Mouse (Mus musculus): ENCODE data around the gene Lrrc3.
"Not testable (repeated sequence)": the region's sequence is repeated elsewhere in the genome, so short reads cannot be mapped to it uniquely, and the experiment has no call there.

Gene Lrrc3

DNA sequence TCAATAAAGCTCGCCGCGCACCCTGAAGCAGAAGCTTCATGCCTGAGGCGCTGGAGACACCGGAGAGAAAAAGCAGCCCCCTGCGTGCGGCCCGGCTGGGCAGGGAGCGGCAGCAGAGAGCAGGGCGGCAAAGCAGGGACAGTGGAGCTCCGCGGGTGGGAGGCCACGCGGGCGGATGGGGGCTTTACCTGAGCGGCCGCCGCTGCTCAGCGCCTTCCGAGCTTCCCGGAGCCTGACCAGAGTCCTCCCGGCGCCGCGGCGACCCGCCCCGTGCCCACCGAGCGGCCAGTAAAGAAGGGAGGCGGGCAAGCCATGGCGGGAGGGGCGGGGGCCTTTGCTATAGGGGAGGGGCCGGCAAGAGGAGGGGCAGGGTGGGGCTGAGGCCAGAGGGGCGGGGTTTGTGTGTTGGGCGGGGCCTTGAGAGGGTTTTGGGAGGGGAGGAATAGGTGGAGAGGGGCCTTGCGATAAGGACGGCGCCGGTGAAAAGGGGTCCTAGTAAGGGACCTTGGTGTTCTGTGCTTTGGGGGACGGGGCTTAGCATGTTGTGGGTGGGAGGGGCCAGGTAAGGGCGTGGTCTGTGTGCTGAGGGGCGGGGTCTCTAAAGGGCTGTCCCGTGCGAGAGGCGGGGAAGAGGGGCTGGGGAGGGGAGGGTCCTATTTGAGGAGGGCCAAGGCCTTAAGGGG is at the start of gene Lrrc3:
TSS of gene Lrrc3 (minus strand) at position 326 of the 683 bp plus-strand sequence.
- peak; percentile 32 for DNase-seq

DNA sequence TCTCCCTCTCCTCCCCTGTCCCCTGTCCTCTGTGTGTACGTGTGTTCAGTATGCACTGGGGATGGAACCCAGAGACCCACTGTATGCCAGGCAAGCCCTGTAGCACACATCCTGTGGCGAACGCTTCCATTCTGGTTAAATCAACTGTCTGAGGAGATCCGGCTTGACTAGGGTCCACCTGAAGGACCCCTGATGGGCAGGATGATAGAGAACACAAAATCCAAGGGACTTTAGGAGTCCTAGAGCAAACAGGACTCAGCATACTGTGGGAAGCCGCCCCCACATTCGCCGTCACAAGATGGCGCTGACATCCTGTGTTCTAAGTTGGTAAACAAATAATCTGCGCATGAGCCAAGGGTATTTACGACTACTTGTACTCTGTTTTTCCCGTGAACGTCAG is 48.1 kb upstream of the Lrrc3 start:
- not testable (repeated sequence) for DNase-seq

DNA sequence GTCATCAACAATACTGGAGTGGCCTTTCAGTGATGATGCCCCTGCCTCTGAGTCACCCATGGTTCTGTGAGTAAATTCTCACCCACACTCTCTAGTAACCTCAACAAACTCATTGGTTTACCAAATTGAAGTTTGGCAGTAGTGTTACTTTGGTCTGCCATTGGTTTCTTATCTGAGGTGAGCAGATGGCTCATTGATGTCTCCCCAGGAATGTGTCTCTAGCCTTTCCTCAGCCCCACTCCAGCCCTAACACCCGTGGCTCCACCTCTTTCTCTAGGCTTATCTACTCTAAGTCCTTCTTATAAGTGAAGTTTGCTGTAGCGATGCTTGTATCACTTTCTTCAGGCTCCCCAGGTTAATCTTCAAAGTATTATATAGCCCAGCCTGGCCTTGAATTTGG is 37.3 kb upstream of the Lrrc3 start:
- DNase-seq = no peak

DNA sequence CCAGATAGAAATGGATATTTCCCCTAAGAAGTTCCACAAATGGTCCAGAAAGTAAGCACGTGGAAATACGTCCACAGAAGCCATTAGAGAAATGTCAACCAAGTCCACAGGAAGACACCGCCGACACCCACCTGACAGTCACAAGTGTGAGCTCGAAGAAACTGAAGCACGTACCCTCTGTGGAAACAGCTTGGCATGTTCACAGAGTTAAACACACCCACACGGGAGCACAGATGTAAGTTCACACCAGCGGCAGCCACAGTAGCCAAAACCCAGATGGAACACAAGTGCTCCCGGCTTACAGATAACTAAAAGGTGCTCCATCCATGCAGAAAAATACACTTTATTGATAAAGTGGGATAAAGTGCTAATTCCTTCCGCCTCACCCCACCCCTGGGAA is 25.0 kb upstream of the Lrrc3 start:
- DNase-seq = no peak

DNA sequence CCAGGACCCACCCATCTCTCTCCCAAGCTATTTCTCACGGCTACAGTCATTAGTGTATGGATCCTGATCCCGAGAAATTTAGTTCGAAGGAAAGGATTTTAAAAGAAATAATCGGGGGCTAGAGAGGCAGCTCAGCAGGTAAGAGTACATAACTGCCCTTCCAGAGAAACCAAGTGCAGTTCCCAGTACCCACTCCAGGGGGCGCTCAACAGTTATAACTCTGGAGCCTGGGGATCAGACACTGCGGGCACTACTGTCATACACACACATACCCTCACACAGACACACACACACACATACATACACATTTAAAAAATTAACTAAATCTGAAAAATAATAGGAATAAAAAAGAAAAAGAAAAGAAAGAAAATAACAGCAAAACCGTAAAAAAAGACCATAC is 23.8 kb upstream of the Lrrc3 start:
- peak; percentile 29 for DNase-seq

DNA sequence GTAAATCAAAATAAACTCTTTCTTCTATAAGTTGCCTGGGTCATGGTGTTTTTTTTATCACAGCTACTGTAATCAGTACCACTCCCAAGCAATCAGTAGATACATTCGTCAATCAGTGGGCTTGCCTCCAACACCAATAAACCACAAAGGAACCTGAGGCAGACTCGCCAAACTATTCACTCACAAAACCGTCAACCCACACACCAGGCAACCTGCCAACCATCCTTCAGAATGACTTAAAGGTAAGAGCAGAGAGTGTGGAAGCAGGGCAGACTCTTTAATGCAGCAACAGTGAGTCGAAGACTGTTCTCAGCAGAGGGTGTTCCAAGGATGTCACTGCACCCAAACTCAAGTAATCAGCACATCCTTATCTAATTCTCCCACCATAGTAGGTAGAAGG is 20.3 kb upstream of the Lrrc3 start:
- no peak for DNase-seq

DNA sequence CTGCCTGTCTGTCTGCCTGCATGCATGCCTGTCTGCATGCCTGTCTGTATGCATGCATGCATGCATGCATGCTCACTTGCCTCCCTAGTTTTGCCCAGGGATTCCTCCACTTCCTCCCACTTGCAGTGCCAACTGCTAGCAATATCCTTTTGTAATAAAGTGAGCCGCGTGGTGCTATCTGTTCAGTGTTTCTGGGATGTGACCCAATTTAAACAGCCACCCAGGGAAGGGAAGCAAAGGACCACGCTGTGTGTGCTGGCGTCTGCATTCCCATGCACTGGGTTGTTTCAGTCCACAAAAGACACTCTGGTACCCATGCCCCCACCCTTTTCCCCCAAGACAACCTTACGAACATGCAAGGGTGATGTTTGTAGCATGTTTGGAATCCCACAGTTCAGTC is 18.7 kb upstream of the Lrrc3 start:
- no peak for DNase-seq

DNA sequence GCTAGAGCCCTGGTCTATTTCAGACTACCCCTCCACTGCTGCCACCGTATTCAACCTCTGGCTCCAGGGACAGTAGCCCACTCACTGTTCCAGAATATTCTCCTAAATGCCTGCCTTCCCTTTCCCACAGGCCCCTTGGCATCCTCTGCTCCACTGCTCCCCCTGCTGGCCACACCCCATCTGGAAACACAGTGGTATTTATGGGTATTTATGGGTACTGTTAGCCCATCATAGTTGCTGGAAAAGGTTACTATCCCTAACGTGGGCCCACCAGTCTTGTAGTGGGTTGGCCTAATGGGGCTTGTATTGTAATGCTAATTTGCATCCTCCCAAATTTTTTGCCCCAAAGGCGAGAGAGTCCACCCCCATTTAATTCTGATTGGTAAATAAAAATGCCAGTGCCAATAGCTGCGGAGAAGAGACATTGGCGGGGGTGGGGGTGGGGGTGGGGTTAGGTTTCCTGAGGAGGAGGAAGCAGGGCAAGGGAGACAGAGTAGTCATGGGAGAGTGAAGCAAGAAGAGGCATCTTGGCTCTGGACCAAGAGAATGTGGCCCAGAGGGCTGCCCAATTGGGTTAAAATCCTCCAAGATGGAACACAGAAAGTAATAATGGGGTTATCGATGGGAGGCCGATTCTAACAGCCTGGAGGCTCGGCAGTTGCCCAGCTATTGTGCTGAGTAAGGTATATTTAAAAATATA is 14.4 kb upstream of the Lrrc3 start:
- DNase-seq = peak; percentile 26

DNA sequence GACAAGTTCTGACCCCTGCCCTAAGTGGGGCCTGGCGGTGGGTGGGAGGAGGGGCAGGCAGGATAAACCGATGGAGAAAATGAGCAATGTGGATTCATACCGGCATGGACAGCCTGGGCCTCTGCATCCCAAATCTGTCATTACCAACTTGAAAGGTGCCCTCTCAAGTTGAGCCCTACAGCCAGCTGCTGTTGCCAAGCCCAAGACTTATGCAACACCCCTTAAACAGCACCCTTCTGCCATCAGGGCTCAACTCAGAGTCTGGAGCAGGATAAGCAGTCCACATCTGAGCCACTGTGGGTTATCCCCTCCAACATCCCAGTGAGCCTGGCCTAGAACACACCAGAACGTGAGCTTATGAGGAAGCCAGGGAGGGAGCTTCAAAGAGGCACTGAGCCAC is 11.0 kb upstream of the Lrrc3 start:
- DNase-seq = no peak

DNA sequence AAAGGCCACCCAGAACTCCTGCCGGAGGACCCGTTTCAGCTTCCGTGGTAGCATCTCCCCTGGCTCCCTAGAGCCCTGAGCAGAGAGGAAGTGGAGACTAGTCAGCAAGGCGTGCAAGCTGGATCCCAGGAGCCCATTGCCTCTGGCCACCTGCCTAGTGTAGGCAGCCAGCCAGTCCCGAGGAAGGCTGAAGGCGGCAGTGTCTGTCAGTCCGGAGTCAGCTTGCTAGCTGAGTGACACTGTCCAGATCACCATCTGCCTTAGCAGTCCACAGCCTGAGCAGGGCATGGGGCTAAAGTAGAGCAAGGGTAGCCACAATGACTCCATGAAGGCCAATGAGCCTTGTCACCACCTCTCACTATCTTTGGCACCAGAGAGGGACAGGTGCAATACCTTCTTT is 10.3 kb upstream of the Lrrc3 start:
- DNase-seq = no peak

DNA sequence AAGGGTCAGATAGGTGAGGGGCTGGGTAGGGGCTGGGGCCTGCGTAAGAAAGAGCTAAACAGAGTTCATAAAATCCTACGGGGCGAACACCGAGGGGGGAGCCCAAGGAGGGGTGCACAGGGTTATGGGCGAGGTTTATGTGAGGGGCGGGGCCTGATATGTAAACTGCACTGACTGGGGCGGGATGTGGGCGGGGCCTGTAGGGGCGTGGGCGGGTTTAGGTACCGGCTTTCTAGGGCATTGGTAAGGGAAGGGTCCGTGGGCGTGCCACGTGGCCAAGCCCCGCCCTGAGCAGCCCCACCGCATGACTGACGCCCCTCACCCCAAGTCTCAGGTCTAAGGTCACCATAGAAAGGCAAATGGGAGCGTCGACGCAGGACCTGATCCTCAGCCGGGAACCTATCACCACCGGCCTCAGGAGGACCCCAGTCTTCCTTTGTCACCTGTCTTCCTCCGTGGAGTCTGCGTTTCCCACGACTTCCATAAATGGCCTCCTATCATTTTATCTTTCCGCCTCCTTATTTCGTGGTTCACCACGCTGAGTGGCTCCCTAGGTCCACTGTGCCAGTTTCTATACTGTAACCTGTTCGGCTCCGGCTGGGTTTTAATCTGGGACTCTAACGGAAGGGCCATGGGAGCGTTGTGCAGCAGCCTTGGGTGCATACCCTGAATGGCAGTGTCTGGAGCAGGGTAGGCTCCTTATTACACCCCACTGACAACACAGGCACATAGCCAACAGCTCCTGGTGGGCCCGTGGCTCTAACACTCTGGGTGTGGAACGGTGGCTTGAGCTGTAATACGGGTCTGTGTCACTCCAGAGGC is 769 bp upstream of the Lrrc3 start:
- peak; percentile 50 for DNase-seq

DNA sequence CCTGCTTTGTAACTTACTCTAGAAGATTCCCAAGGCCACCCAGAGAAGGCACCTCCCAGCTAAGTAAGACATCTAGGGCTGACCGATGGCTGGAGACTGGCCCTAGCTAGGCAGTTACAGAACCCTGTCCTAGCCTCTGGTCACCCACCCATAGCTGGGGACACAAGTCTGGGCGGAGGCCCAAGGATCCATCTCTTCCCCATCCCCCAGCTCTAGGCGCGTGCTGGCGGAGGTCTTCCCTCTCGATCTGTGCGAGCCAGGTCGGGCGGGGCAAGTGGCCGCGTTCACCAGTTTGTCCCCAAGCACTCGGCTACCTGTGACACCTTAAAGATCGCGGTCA is 495 bp downstream of the Lrrc3 start:
- DNase-seq = peak; percentile 32

DNA sequence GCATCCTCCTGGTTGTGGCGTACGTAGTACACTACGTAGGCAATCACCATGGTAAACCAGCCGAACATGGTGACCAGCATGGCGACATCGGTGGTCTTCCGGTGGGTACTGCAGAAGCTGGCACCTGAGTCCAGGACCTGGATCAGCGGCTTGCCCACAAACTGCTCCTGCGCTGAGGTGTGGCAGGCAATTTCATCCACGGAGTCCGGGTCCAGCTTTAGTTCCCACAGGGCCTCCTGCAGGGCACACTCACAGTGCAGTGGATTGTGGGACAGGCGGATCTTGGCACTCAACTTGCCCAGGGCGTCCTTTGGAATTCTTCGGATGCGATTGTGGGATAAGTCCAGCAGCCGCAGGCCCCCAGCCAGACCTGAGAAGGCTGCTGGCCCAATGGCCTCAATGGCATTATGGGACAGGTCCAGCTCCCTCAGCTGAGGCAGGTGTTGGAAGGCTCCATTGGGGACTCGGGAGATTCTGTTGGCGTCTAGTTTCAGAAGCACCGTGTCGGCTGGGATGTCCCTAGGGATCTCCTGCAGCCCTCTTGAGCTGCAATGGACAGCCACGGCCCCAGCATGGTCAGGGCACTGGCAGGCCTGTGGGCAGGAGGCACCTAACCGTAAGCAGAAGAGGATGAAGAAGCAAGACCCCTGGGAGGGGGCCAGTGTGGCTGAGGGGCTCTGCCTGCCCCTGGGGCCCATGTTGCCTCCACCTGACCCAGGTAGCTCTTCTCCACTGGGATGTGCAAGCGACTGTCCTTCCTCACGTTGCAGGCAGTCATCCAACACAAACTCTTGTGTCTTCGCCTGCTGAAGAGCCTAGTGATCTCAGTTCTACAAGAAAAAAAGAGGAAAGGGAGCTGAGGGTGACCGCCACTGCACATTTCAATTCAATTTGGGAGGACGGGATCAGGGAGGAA is 1.2 kb downstream of the Lrrc3 start:
- DNase-seq = peak; percentile 22

DNA sequence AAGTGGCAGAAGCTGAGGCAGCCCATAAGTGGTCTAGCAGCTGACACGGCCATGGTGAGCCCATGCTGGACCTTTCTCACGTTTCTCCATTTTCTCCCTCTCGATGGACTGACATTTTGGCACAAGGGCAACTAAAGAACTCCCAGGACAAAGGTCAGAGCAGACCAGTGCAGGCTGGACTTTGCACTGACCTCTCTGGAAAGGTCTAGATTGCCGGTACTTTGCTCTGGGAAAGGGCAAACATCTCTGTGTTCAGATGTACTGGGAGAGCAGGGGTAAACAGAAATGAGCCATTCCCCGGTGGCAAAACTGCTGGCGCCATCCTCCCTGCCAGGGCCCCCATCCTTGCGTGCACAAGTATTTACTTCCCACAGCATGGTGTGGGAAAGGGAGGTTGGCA is 2.2 kb downstream of the Lrrc3 start:
- no peak for DNase-seq

DNA sequence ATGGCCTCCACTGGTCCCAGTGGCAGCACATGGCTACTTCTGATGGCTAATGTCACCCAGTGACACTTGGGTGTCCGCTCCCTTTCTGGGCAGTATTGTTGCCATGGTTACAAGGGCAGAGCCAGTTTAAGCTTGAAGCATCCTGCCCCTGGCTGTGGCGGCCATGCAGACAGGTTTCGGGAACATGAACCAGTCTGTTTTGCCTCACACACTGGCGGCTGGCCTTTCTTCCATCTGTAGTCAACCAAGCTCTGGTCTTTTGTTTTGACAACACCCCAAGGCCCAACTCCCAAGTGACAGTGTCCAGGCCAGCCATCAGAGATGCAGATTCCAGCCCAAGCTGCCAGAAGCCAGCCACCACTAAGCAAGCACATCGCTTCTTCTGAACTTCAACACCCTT is 6.8 kb downstream of the Lrrc3 start:
- no peak for DNase-seq

DNA sequence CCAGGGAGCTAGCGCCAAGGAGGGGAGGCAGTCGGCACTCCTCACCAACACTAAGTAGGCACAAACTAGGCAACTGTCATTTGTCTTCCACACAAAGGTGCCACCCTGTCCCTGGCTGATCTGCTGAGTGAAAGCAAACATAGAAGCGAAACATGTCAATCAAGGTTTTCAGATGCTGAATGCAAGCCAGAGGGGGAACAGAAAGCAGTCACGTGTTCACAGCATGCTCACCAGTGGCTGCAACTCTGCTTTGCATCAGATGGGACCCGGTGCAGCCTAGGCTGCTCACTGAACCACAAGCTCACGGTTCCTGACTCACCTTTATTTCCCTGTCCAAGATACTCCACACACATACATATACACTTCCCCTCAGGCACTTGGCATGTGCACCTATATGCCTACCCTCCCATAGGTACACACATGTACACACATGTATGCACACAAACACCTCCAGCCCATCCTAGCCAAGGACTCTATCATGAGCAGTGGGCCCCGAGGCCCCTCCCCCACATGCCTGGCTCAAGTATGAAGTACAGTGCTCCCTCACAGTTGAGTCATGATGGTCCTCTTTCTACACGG is 11.3 kb downstream of the Lrrc3 start:
- DNase-seq = no peak

DNA sequence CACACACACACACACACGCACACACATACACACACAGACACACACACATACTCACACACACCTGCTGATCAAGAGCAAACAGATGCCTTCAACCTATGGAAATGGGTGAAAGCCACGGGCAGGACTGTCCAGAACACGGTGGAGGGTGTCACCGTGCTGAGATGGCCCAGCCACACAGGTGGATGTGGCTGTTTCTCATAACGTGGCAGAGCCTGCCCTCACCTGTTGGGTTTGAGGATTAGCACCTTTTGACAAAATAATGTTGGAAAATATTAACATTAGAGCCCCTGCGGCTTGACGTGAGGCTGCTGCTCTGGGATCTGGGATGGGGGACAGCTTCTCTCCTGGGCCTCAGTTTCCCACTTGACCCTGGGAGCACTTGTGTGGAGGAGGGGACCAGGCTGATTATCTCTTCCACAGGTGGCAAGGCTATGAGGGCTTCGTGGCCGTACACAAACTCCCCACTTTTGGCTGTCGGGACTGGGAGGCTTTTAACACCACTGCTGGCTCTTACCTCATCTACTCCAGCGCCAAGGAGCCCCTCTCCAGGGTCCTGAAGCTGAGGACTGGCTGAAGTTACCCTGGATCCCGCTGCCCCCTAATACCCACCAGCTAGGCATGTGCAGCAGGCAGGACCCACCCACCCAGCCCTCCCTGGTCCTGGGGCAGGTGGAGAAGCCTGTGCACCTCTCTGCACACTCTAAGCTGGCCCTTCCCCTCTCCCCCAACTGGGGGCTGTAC is 16.2 kb downstream of the Lrrc3 start:
- no peak for DNase-seq

DNA sequence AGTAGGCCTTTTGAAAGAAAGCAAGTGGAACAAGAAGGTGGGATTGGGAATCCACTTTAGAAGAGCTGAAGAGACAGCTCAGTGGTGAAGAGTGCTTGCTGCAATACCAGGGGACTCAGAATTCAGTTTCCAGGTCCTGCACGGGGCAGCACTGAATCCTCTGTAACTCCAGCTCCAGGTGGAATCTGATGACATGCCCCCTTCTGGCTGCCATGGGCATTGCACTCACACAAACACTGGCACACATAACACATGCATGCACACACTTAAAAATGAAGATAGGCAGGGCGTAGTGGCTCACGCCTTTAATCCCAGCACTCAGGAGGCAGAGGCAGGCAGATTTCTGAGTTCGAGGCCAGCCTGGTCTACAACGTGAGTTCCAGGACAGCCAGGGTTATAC is 19.8 kb downstream of the Lrrc3 start:
- no peak for DNase-seq

DNA sequence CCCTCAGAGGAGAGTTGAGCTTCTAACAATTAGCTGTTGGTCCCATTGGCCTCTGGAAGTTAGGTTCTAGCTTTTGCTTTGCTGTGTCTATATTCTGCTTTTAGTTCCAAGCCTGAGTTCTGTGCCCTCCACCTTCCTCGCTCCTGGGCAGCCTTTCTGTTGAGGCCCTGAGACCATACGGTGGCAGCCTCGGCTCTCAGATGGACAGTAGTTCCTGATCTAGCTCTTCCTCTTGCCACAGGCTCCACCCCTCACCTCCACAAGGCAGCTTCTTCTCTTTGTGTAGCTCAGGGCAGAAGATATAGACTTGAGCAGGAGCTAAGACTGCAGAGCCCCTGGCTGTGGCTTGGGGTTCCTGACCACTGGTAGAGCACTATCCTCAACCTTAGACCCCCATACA is 22.0 kb downstream of the Lrrc3 start:
- DNase-seq = no peak

DNA sequence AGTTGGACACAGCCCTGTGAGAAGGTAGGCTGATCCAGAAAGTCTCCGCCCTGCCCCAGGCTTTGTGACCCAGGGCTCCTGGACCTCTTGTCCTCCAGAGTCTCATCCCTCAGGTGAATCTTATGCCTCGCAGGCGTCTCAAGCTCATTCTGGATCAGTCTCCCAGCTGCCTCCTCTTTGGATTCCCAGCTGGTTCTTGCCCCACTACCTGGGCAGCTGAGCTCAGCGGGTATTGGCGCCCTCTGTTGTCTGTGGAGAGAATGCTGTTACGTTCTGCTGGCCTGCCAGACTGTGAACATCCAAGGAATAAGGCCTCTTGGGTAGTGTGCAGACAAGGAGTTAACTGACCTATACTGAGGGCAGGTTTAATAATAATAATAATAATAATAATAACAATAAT is 23.4 kb downstream of the Lrrc3 start:
- no peak for DNase-seq

DNA sequence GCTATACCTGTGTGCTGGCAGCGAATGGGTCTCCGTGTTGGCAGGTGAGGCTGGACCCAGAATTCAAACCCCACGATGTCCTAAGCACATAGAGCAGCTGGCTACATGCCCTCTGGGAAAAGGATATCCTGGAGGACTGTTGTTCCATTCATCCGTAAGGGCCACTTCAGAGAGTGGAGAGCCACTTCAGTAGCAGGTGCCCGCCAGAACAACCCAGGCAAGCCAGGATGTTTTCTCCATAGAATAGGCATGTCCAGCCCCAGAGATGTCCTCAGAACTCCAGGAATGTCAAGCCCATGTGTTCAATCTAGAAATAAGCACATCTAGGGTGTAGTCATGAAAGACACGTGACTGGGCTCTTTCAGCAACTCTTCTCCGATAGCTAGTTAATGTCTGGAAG is 32.7 kb downstream of the Lrrc3 start:
- no peak for DNase-seq

DNA sequence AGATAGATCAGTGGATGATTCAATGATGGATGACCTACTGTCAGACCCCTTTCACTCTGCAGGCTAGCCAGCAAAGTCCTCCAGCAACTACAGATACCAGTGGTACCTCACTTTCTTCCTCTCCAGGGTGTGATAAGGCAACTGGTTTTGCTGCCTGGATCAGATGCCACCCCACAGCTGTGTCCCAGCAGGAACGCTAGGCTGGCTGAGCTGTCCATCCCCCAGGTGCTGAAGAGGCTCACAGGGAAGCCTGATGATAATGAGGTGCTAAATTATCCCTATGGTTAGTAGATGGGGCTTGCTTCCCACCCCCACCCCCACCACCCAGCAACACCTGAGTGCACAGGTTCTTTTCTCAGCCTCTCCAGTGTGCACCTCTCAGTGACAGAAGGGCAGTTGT is 34.8 kb downstream of the Lrrc3 start:
- no peak for DNase-seq

All from cerebellum, adult 11-12 months (tissue).